10 mouse cellular contexts compared by ENCODE assay signal in genomic region chr17:24477053-24477984, GRCm38 (mm10). TPM values are rescaled to one million over a fixed set of nuclear protein-coding genes. Genes with fewer than 3 reads are reported as not detected.
DNase-seq lines count a peak whose midpoint lies in the region; ATAC-seq and TF ChIP-seq lines count a peak whose summit lies in the region.
"Had no signal": no experiment of that assay in that cellular context is flagged by ENCODE, and none has a peak within 500 bp of the region (broad histone marks: within the 10 kb centered on the region; RNA-seq: fewer than 3 reads in every experiment).

No protein-coding gene starts in this region.

- no peak overlapping the region for H3K9ac ChIP-seq in heart, adult 2 months (ENCODE audit: low read depth, low read length)
- peak overlapping the region; percentile 86 for H3K9ac ChIP-seq in hindbrain, embryonic 13.5 days

- no peaks in the 10 kb centered on the region for H3K9me3 ChIP-seq in heart, embryonic 10.5 days
- H3K9me3 ChIP-seq in G1E (replicated peaks) = no peaks in the 10 kb centered on the region
- H3K9me3 ChIP-seq in hindbrain, embryonic 13.5 days = no peaks in the 10 kb centered on the region
- H3K9me3 ChIP-seq in megakaryocyte, embryonic 14.5 days = no peaks in the 10 kb centered on the region

- no peak for TF ChIP-seq CTCF in heart, adult 2 months (IDR thresholded peaks at IDR 0.05)
- TF ChIP-seq CTCF in G1E (IDR thresholded peaks at IDR 0.05; ENCODE audit: low read depth, low read length) = no peak

- intact Hi-C loops in heart, adult 2 months (cut with DNase I) = loop anchor here (5.0 kb wide), 3 partner anchors 35 to 190 kb away; partner anchors contain the start of genes Traf7 and Zfp598

- no peaks in the 10 kb centered on the region for H3K27me3 ChIP-seq in heart, embryonic 10.5 days (ENCODE audit: insufficient read depth, poor library complexity, severe bottlenecking)
- H3K27me3 ChIP-seq in heart, adult 2 months (ENCODE audit: control insufficient read depth, insufficient read depth, low read length) = no peaks in the 10 kb centered on the region
- H3K27me3 ChIP-seq in G1E (ENCODE audit: insufficient read depth, low read length) = no peaks in the 10 kb centered on the region
- H3K27me3 ChIP-seq in hindbrain, embryonic 13.5 days = no peaks in the 10 kb centered on the region
- no peaks in the 10 kb centered on the region for H3K27me3 ChIP-seq in megakaryocyte, embryonic 14.5 days (replicated peaks)

- H3K27ac ChIP-seq in heart, embryonic 10.5 days = no peak overlapping the region; the same call in 1 of the 2 replicates
- no peak overlapping the region for H3K27ac ChIP-seq in heart, adult 2 months
- H3K27ac ChIP-seq in hindbrain, embryonic 13.5 days = no peak overlapping the region

- 89% methylated on average over 20 of the region's 20 CpGs for WGBS in heart, embryonic 10.5 days
- 91% methylated on average over 20 of the region's 20 CpGs for WGBS in heart, adult 2 months
- WGBS in hindbrain, embryonic 13.5 days = 93% methylated on average over 20 of the region's 20 CpGs

- H3K4me2 ChIP-seq in hindbrain, embryonic 13.5 days = peak overlapping the region; percentile 73

- TF ChIP-seq POLR2A in heart, adult 2 months (IDR thresholded peaks at IDR 0.05; ENCODE audit: insufficient read depth, low read depth, low read length) = no peak

- no peaks in the 10 kb centered on the region for H3K79me2 ChIP-seq in heart, adult 2 months (replicated peaks; ENCODE audit: control insufficient read depth, insufficient read depth, low read length)

- peaks cover 52% of the 10 kb centered on the region for H3K36me3 ChIP-seq in heart, embryonic 10.5 days
- no peaks in the 10 kb centered on the region for H3K36me3 ChIP-seq in heart, adult 2 months (ENCODE audit: control insufficient read depth, insufficient read depth, low read length)
- peaks cover 60% of the 10 kb centered on the region for H3K36me3 ChIP-seq in G1E (replicated peaks)
- H3K36me3 ChIP-seq in hindbrain, embryonic 13.5 days = peaks cover 39% of the 10 kb centered on the region
- peaks cover 58% of the 10 kb centered on the region for H3K36me3 ChIP-seq in megakaryocyte, embryonic 14.5 days (replicated peaks; ENCODE audit: low read length)

- no peak for ATAC-seq in G1E (ENCODE audit: extremely low read depth, insufficient number of reproducible peaks, low FRiP score, poor library complexity, severe bottlenecking)
- ATAC-seq in hindbrain, embryonic 13.5 days (ENCODE audit: low FRiP score) = no peak
- no peak for ATAC-seq in CD4-positive, CD25-positive, alpha-beta regulatory T cell, adult 4 months

- H3K4me1 ChIP-seq in heart, embryonic 10.5 days = peaks cover 38% of the 10 kb centered on the region
- peaks cover 8% of the 10 kb centered on the region for H3K4me1 ChIP-seq in heart, adult 2 months (ENCODE audit: control insufficient read depth, insufficient read depth, low read length)
- peaks cover 65% of the 10 kb centered on the region for H3K4me1 ChIP-seq in G1E (ENCODE audit: insufficient read depth, low read depth, low read length)
- peaks cover 46% of the 10 kb centered on the region for H3K4me1 ChIP-seq in hindbrain, embryonic 13.5 days (replicated peaks)
- H3K4me1 ChIP-seq in megakaryocyte, embryonic 14.5 days = peaks cover 51% of the 10 kb centered on the region

- peak; percentile 75 for DNase-seq in heart, embryonic 10.5 days (ENCODE audit: low spot score)
- no peak for DNase-seq in heart, adult 2 months
- no peak for DNase-seq in G1E (ENCODE audit: low spot score)
- no peak for DNase-seq in layer of hippocampus, postnatal 25 days (ENCODE audit: extremely low spot score in 1 of 2, low spot score in 1 of 2)
- no peak for DNase-seq in gastrocnemius, postnatal 4 days (ENCODE audit: low spot score in 2 of 2)
- DNase-seq: gastrocnemius, postnatal 14 days had no signal

- TF ChIP-seq EP300 in heart, adult 2 months (IDR thresholded peaks at IDR 0.05; ENCODE audit: insufficient read depth, low read depth, low read length) = no peak

- peak overlapping the region; percentile 82; the same call in 1 of the 2 replicates for H3K4me3 ChIP-seq in heart, embryonic 10.5 days
- no peak overlapping the region for H3K4me3 ChIP-seq in heart, adult 2 months
- peak overlapping the region; percentile 96; the same call in 1 of the 2 replicates for H3K4me3 ChIP-seq in G1E (ENCODE audit: low read depth, low read length)
- H3K4me3 ChIP-seq in hindbrain, embryonic 13.5 days = 0 out of 2 replicates have a peak overlapping the region, but pooled peaks have one; percentile 74
- peak overlapping the region; percentile 96 for H3K4me3 ChIP-seq in megakaryocyte, embryonic 14.5 days (replicated peaks)

RNA-seq across cellular contexts. Expression of gene Mlst8, which starts 1.6 kb away (rescaled TPM):
- 22.3 and 22.7 TPM in 2 replicates for polyA plus RNA-seq in heart, embryonic 10.5 days (2016; fragmentation: Nextera tagmentation; extraction: Ambion mirVana)
- total RNA-seq in heart, adult 2 months (2021) = 10 to 100 TPM in 1 of 2 experiments, 1 to 10 TPM in 1; 8.5 to 10.7 TPM
- polyA plus RNA-seq in heart, adult 2 months (2012; rRNA removed) = 28.1 and 42.0 TPM in 2 replicates
- total RNA-seq in G1E (2014; fragmentation: Nextera tagmentation) (5.2 and 7.0 TPM in 2 replicates), G1E (2017) (17.2 and 19.7 TPM in 2 replicates)
- polyA plus RNA-seq in G1E (2012) = 6.4 and 7.1 TPM in 2 replicates
- 35.5 and 36.1 TPM in 2 replicates for polyA plus RNA-seq in hindbrain, embryonic 13.5 days (2015; fragmentation: Nextera tagmentation; extraction: Ambion mirVana)
- polyA plus RNA-seq in megakaryocyte, embryonic 14.5 days (2012; ENCODE audit: insufficient read depth, low replicate concordance) = 2.3 and 3.7 TPM in 2 replicates
- polyA plus RNA-seq in CD4-positive, CD25-positive, alpha-beta regulatory T cell, adult 4 months (2017; shearing (Covaris generic)) = 10 to 100 TPM; 14.3 to 25.8 TPM
- total RNA-seq in layer of hippocampus, postnatal 25 days (2021) = 10 to 100 TPM; 38.1 to 40.1 TPM
- 10 to 100 TPM; 12.4 to 16.8 TPM for total RNA-seq in gastrocnemius, postnatal 4 days (2021)

RNA-seq across cellular contexts. Expression of gene Bricd5, which starts 3.6 kb away (rescaled TPM):
- polyA plus RNA-seq in heart, embryonic 10.5 days (2016; fragmentation: Nextera tagmentation; extraction: Ambion mirVana) = 0.48 and 0.69 TPM in 2 replicates
- total RNA-seq in heart, adult 2 months (2021) = not detected
- not detected in 2 replicates for polyA plus RNA-seq in heart, adult 2 months (2012; rRNA removed)
- total RNA-seq in G1E (2014; fragmentation: Nextera tagmentation) (not detected in 2 replicates), G1E (2017) (0.33 and 0.58 TPM in 2 replicates)
- 0.23 and 0.27 TPM in 2 replicates for polyA plus RNA-seq in G1E (2012)
- 0.27 and 1.2 TPM in 2 replicates for polyA plus RNA-seq in hindbrain, embryonic 13.5 days (2015; fragmentation: Nextera tagmentation; extraction: Ambion mirVana)
- not detected in 2 replicates for polyA plus RNA-seq in megakaryocyte, embryonic 14.5 days (2012; ENCODE audit: insufficient read depth, low replicate concordance)
- not detected for polyA plus RNA-seq in CD4-positive, CD25-positive, alpha-beta regulatory T cell, adult 4 months (2017; shearing (Covaris generic))
- 1 to 10 TPM; 1.6 to 3.5 TPM for total RNA-seq in layer of hippocampus, postnatal 25 days (2021)
- total RNA-seq in gastrocnemius, postnatal 4 days (2021) = 1 to 10 TPM in 1 of 2 experiments, under 1 TPM in 1; 0.91 to 1.5 TPM
- polyA plus RNA-seq: lung, embryonic 16.5 days had no signal

RNA-seq across cellular contexts. Expression of gene Pgp, which starts 7.1 kb away (rescaled TPM):
- polyA plus RNA-seq in heart, embryonic 10.5 days (2016; fragmentation: Nextera tagmentation; extraction: Ambion mirVana) = 86.3 and 91.2 TPM in 2 replicates
- total RNA-seq in heart, adult 2 months (2021) = 10 to 100 TPM; 35.7 to 44.5 TPM
- polyA plus RNA-seq in heart, adult 2 months (2012; rRNA removed) = 39.1 and 46.4 TPM in 2 replicates
- 17.8 and 19.6 TPM in 2 replicates for total RNA-seq in G1E (2014; fragmentation: Nextera tagmentation)
- 13.3 and 13.9 TPM in 2 replicates for total RNA-seq in G1E (2017)
- polyA plus RNA-seq in G1E (2012) = 58.3 and 69.2 TPM in 2 replicates
- polyA plus RNA-seq in hindbrain, embryonic 13.5 days (2015; fragmentation: Nextera tagmentation; extraction: Ambion mirVana) = 55.4 and 56.9 TPM in 2 replicates
- 48.8 and 102 TPM in 2 replicates for polyA plus RNA-seq in megakaryocyte, embryonic 14.5 days (2012; ENCODE audit: insufficient read depth, low replicate concordance)
- polyA plus RNA-seq in CD4-positive, CD25-positive, alpha-beta regulatory T cell, adult 4 months (2017; shearing (Covaris generic)) = 1 to 10 TPM; 4.1 to 5.3 TPM
- total RNA-seq in layer of hippocampus, postnatal 25 days (2021) = 10 to 100 TPM; 61.5 to 74.6 TPM
- 10 to 100 TPM; 34.6 to 37.4 TPM for total RNA-seq in gastrocnemius, postnatal 4 days (2021)

RNA-seq across cellular contexts. Expression of gene E4f1, which starts 7.2 kb away (rescaled TPM):
- polyA plus RNA-seq in heart, embryonic 10.5 days (2016; fragmentation: Nextera tagmentation; extraction: Ambion mirVana) = 27.1 and 30.3 TPM in 2 replicates
- total RNA-seq in heart, adult 2 months (2021) = 10 to 100 TPM; 10.2 to 10.3 TPM
- 43.6 and 43.7 TPM in 2 replicates for polyA plus RNA-seq in heart, adult 2 months (2012; rRNA removed)
- 21.7 and 37.2 TPM in 2 replicates for total RNA-seq in G1E (2014; fragmentation: Nextera tagmentation)
- 17.4 and 18.4 TPM in 2 replicates for total RNA-seq in G1E (2017)
- 17.1 and 19.7 TPM in 2 replicates for polyA plus RNA-seq in G1E (2012)
- polyA plus RNA-seq in hindbrain, embryonic 13.5 days (2015; fragmentation: Nextera tagmentation; extraction: Ambion mirVana) = 41.9 and 43.5 TPM in 2 replicates
- polyA plus RNA-seq in megakaryocyte, embryonic 14.5 days (2012; ENCODE audit: insufficient read depth, low replicate concordance) = 9.7 and 18.7 TPM in 2 replicates
- 10 to 100 TPM; 34.3 to 62.8 TPM for polyA plus RNA-seq in CD4-positive, CD25-positive, alpha-beta regulatory T cell, adult 4 months (2017; shearing (Covaris generic))
- total RNA-seq in layer of hippocampus, postnatal 25 days (2021) = 10 to 100 TPM; 25.4 to 36.0 TPM
- total RNA-seq in gastrocnemius, postnatal 4 days (2021) = 10 to 100 TPM; 18.0 to 20.7 TPM

RNA-seq across cellular contexts. Expression of gene Caskin1, which starts 11.1 kb away (rescaled TPM):
- 0.71 and 1.4 TPM in 2 replicates for polyA plus RNA-seq in heart, embryonic 10.5 days (2016; fragmentation: Nextera tagmentation; extraction: Ambion mirVana)
- total RNA-seq in heart, adult 2 months (2021) = under 1 TPM; 0.16 to 0.55 TPM
- 0.23 and 0.45 TPM in 2 replicates for polyA plus RNA-seq in heart, adult 2 months (2012; rRNA removed)
- total RNA-seq in G1E (2014; fragmentation: Nextera tagmentation) (not detected in 2 replicates), G1E (2017) (0.11 and 0.29 TPM in 2 replicates)
- not detected in 2 replicates for polyA plus RNA-seq in G1E (2012)
- 32.8 and 34.3 TPM in 2 replicates for polyA plus RNA-seq in hindbrain, embryonic 13.5 days (2015; fragmentation: Nextera tagmentation; extraction: Ambion mirVana)
- polyA plus RNA-seq in megakaryocyte, embryonic 14.5 days (2012; ENCODE audit: insufficient read depth, low replicate concordance) = not detected in 2 replicates
- under 1 TPM; 0.16 TPM for polyA plus RNA-seq in CD4-positive, CD25-positive, alpha-beta regulatory T cell, adult 4 months (2017; shearing (Covaris generic))
- total RNA-seq in layer of hippocampus, postnatal 25 days (2021) = 100 to 1,000 TPM; 143 to 165 TPM
- 1 to 10 TPM; 1.6 TPM for total RNA-seq in gastrocnemius, postnatal 4 days (2021)
